Mouse (Mus musculus) stomach, postnatal 0 days (tissue): ENCODE measurements around the gene Tmsb10.

Source experiments
- CTCF ChIP-seq: IDR thresholded peaks from 2 replicates; pipeline ENCODE4 v1.5.1; 2016; ENCODE audit warnings: antibody characterized with exemption, low read depth, mild to moderate bottlenecking, moderate library complexity
- EP300 ChIP-seq: optimal IDR thresholded peaks from 2 replicates; pipeline ENCODE3; 2016; ENCODE audit warnings: antibody characterized with exemption

DNA sequence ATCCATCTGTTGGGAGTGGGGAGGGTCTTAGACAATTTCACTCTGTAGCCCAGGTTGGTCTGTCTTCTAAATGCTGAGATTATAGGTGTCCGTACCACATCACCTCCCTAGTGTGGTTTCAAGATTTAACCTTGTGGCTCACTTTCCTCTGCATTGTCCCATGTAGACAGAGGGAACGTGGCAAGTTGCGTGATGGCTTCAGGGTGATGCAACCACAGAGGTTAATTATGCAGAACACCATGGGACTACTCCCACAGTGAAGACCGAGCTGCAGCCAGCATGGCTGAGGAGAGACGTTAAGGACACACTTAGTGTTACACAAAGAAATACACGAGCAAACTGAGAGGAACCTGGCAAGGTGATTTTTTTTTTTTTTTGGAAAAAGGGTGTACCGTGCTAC lies 42.2 kb downstream of the Tmsb10 start:
- no peak for TF ChIP-seq CTCF
- no peak for TF ChIP-seq EP300
